Mouse (Mus musculus) G1E (cell line): ENCODE data around the gene Zfp579.

ENCODE experiments used
- CTCF ChIP-seq: IDR thresholded peaks from 2 replicates; pipeline ENCODE4 v1.5.1; 2012; ENCODE audit warnings: low read depth, low read length, inconsistent platforms, mixed read lengths
- GATA1 ChIP-seq: IDR thresholded peaks from 2 replicates; pipeline ENCODE4 v1.6.1; 2012; ENCODE audit warnings: borderline replicate concordance, low read length, inconsistent platforms, mixed read lengths
- GATA2 ChIP-seq: IDR thresholded peaks from 2 replicates; pipeline ENCODE4 v1.6.1; 2012; ENCODE audit warnings: low read depth, low read length, inconsistent platforms, borderline replicate concordance
- POLR2AphosphoS5 ChIP-seq: IDR thresholded peaks from 2 replicates; pipeline ENCODE4 v1.6.1; 2012; ENCODE audit warnings: low read depth, low read length, inconsistent platforms; ENCODE audit not compliant: insufficient replicate concordance

- no peak for TF ChIP-seq CTCF
- TF ChIP-seq POLR2AphosphoS5, result no peak
- no peak for TF ChIP-seq GATA1
- no peak for TF ChIP-seq GATA2
Observed at GRCm38 (mm10) chr7:5030554-5031275, 34.8 kb upstream of the Zfp579 start.
